Mouse (Mus musculus): Measurements from ENCODE around the gene CN725425.

DNA sequence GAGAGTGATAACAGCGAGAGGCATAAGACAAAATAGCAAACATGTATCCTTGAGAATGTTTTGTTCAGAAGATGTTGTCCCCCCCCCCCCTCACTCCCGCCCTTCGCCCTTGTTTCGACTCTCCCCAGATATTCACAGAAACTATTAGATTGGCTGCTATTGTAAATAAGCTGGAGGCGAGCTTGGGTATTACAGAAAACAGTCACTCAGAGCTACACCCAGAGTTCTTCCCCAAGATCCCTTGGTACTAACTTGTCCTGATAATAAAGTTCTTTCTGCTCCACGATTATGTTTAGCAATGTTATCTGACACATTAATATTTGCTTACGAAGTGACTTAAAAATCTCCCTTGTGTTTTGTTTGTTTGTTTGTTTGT lies 7.1 kb upstream of the CN725425 start:
- TF ChIP-seq EP300 (optimal IDR thresholded peaks at IDR 0.05), result no peak
- no peak for TF ChIP-seq CTCF (IDR thresholded peaks at IDR 0.05; ENCODE audit: low read depth)

All from stomach, postnatal 0 days (tissue).